Mouse (Mus musculus) kidney, postnatal 14 days (tissue): ENCODE data around the gene Zdhhc14.

Experiments
- DNase-seq: peaks from one replicate; pipeline ENCODE4 v3.0.0; 2022; ENCODE audit warnings: mixed read lengths

The Zdhhc14 gene

DNA sequence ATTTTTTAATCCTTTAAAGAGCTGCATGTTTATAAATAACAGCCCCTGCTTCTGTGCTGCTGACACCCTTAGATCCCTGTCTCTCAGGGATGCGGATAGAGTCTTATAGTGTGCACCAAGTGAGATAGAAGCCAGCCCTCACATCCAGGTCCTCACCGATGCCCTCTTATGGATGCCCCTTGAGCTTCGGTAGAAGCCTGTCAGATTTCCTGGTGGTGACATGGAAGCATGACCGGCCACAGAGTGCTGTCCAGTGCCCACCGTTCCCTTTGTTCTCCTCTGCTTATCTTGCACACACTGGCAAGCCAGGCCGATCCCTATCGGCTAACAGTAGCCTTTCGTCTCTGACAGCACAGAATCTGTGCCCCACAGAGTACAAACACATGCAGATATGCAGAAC, 183.6 kb downstream of the Zdhhc14 start:
- no peak for DNase-seq

- DNase-seq = no peak
Observed at GRCm38 (mm10) chr17:5679315-5679714, 187.0 kb downstream of the Zdhhc14 start.

DNA sequence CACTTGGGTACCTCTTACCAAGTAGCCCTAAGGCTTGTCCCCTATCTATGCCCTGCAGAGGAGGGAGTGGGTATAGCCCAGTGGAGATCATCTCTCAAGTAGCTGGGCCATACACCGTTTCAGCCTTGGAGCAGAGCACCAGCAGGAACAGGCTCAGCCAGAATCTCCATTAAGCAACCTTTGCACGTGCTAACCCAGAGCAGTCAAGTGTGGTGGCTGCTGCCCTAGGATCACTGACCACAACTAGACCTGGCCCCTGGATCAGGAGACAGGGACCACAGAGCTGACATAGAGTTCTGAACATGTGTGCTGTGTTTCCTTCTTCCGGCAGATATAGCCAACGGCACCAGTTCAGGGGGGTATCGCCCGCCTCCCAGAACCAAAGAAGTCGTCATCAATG, 193.0 kb downstream of the Zdhhc14 start:
- peak; percentile 21 for DNase-seq

DNA sequence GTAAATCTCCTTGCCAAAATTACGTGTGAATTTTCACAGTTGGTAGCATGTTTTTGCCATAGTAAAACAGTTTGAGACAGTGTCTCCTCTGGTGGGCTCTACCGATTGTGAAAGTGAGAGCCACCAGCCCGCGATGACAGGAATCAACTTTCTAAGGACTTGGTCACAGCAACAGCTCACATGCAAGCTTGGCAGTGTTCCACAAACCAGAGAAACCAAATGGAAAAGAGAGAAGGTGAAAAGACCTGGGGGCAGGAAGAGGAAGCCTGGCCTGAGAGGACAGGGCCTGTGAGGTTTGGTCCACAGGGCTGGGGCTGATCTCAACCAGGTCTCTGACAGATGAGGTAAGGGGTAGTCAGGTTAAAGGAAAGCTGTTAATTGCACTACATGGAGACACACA, 195.5 kb downstream of the Zdhhc14 start:
- no peak for DNase-seq

DNA sequence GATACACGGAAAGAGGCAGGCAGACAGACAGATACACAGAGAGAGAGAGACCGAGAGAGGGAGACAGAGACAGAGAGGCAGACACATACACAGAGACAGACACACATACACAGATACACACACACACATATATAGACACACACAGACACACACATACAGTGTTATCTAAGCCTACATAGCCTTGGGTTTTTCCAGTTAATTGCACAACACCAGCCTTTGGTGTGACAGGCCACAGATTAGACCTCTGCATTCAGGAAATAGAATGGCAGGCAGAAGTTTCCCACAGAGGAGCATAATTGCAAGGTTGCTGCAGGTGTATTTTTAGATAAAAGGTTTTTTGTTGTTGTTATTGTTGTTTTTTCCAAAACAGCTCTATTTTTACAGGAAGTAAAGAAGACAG, 195.9 kb downstream of the Zdhhc14 start:
- DNase-seq = no peak

DNA sequence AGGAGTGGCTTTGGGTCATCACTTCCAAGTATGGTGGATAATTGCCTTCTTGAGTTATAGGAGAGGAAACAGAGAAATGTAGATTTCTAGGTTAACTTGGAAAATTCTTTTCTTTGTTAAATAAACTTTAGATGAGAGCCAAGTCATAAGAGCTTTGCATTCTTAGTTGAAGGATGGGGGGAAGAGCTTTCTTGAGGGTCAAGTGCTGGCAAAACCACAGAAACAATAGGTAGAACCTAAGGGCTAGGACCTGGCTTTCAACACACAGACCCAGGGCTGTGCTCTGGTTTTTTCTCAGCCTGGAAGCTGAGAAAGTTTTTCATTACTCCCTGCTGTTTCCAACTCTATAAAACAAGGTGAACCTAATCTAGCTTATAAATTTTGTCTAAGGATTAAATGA, 196.3 kb downstream of the Zdhhc14 start:
- DNase-seq = no peak

- DNase-seq = no peak
Observed at GRCm38 (mm10) chr17:5690746-5691535, 198.6 kb downstream of the Zdhhc14 start.

GRCm38 (mm10) chr17:5692661-5693060, 200.3 kb downstream of the Zdhhc14 start:
- peak; percentile 37 for DNase-seq

DNA sequence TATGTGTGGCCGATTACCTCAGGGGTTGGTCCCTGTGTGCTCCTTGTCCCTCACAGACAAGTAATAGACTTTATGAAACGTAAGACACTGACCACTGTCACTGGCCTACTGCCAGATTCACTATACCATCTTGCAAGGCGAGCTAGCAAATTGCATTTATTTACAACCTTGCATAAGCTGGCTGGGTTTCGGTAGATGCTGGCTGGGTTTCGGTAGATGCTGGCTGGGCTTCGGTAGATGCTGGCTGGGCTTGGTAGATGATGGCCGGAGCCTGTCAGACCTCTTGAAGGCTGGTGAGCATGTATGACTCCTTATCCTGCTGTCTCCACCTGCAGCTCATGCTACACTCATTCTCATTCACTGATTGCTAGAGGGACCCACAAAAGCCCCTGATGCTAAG, 200.9 kb downstream of the Zdhhc14 start:
- no peak for DNase-seq

GRCm38 (mm10) chr17:5698447-5699096, 206.2 kb downstream of the Zdhhc14 start:
- DNase-seq = peak; percentile 77

DNA sequence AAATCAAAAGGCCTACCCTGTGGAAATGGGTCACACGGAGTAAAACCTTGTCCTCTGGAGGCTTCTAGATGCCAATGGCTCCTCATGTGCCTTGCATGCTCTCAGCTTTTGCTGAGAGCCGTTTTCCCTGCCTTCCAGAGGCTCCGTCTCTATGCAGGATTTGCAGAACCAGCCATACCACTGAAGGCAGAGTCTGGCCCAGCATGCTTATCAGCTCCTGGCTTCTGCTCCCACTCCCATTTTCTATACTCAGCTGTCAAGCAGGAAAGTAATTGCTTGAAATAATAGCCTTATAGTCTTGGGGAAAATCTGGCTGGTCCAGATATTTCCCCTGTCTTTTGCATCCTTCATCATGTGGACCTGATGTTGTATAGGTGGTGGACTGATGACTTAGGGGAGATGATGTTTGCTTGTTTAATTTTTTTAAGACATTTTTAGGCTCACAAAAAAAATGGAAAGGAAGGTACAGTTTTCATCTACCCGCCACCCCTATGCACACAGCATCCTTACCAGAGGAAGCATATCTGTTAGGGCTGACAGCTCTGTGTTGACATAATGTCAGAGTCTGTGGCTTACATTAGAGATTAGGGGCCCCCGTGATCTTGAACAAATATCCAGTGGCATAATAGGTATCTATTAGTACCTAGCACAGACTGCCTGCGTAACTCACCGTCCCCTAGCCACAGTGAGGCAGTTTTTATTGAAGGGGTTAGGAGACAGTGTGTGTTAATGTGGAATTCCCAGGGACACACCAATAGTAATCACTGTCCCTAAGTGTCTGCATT, 218.2 kb downstream of the Zdhhc14 start:
- DNase-seq = no peak

GRCm38 (mm10) chr17:5711861-5712260, 219.5 kb downstream of the Zdhhc14 start:
- no peak for DNase-seq

GRCm38 (mm10) chr17:5713141-5713540, 220.8 kb downstream of the Zdhhc14 start:
- no peak for DNase-seq

DNA sequence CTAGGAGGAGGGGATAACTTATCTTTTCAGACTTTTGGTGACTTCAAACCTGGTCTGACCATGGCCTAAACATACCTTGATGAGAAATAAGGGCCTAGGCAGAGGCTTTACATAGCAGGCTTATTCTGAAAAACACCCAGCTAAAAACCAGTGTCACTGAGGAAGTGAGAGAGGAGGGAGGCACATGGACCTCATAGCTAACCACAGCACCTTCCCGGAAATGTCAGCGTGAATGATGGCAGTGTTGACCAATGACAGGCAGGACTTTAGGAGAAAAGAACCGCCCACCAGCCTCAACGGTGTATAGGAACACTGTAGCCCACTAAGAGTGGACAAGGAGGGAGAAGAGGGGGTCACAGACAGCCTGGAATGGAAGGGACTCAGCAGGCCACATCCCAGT, 224.6 kb downstream of the Zdhhc14 start:
- no peak for DNase-seq

- no peak for DNase-seq
Observed at GRCm38 (mm10) chr17:5718768-5719387, 226.5 kb downstream of the Zdhhc14 start.

DNA sequence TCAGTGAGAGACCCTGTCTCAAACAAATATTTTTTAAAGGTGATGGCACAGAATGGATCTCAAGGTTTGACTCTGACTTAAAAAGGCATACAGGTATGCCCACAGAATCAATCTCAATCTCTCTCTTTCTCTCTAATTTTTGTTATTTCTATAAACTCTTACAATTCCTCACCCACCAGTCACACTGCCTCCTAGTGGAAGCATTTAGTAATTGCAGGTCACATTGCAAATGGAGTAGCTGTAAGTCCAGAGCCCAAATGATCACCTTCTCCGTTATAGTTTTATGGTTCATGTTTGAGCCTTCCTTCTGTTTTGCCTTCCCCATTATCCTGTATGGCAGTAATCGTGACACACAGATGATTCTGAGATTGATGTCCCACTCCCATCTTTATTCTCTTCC, 230.4 kb downstream of the Zdhhc14 start:
- no peak for DNase-seq

DNA sequence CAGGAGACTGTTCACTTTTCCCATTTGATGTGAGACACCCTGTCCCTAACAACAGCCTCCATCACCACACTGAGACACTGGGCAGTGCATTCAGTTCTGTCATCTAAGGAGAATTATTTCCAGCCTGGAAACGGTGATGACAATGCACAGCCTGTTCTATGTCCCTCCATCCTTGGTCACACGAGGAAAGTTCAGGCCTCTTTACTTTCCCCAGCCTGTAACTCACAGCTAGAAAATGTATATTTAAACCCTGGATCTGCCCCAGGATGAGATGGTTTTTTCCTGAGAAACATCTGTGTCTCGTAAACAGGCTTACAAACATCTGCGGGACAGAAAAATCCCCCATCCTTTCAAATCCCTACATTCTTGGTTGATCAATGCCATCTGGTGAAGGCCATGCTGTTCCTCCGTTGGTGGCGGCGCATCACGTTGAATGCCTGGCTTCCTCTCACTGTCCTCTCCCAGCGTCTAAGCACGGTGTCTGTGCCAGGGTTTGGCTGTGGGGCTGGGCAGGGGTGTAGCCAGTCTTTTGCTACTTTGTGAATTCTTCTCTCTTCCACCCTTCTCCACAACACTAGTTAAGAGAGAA, 231.3 kb downstream of the Zdhhc14 start:
- DNase-seq = peak; percentile 16

GRCm38 (mm10) chr17:5729587-5730125, 237.3 kb downstream of the Zdhhc14 start:
- no peak for DNase-seq

DNA sequence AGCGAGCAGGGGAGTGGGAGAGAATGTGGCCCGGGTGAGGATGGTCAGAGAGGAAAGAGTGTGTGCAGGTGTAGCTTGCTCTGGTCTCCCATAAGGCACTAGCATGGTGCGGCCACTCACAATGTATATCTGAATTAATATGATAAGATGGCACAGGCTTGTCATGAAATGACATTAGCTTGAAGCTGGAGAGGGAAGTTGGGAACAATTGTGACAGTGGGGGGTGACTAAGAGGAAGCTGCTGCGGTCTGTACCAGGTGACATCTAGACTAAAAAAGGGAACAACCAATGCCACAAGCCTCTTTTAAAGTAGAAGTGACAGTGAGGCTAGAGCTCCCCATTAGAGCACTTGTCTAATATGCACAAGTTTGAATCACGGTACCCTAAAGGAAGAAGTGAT, 238.2 kb downstream of the Zdhhc14 start:
- DNase-seq = no peak

DNA sequence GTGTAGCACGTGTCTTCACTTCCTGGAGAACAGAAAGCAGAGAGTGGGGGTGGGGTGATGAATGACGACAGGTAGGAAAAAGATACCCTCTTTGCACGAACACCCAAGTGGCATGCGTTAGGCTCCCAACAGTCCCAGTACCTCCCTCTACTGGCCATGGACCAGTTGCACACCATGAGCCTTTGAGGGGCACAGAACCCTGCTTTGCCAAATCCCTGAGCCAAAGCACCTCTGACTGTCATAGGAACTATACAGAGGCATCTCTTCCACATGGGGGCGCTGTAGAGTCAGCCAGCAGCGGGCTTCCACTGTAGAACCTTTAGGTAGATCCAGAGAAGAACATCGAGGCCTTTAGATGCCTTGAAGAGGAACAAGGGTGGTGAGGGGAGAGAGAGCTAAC, 241.0 kb downstream of the Zdhhc14 start:
- peak; percentile 47 for DNase-seq

- DNase-seq = no peak
Observed at GRCm38 (mm10) chr17:5741061-5741460, 248.7 kb downstream of the Zdhhc14 start.

GRCm38 (mm10) chr17:5744016-5744415, 251.7 kb downstream of the Zdhhc14 start:
- DNase-seq = no peak

- DNase-seq = no peak
Observed at GRCm38 (mm10) chr17:5746378-5746777, 254.0 kb downstream of the Zdhhc14 start.
